Mouse (Mus musculus) common myeloid progenitor, adult 5-6 weeks (primary cell): ENCODE measurements around the gene Asic5. TPM values are rescaled to one million over a fixed set of nuclear protein-coding genes. Genes with fewer than 3 reads are reported as not detected.

ENCODE experiments used
- ATAC-seq: replicated peaks from 2 replicates; pipeline ENCODE4 v1.8.0; 2016; ENCODE audit warnings: low read depth, mild to moderate bottlenecking, moderate TSS enrichment, inconsistent platforms; ENCODE audit not compliant: poor library complexity, severe bottlenecking
- total RNA-seq: library from RNA; stranded (forward); fragments of 200-1000, 187-1606 nt; gene quantifications from 2 replicates; pipeline ENCODE4 v1.2.3, GENCODE M21; 2017

Gene Asic5
- total RNA-seq, 1 experiment from 2014 or later, result not detected

DNA sequence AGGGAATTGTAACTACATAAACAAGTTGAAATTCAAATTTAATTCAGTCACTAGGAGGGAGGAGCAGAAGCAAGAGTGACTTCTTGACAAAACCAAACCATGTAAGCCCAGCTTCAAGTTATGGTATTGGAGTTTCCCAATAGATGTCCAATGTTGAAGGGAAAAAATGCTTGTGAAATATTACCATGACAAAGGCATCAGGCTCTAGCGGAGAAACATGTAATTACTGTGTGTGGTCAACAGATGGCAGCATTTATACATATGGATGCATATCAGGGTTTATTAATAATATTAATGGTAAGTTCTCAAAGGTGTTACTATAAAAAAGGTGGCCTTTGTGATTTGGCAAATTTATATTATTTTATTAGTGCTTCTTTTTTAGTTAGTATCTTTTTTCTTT, 13.9 kb downstream of the Asic5 start:
- peak; percentile 92 for ATAC-seq

GRCm38 (mm10) chr3:82007002-82007401, 24.9 kb downstream of the Asic5 start:
- ATAC-seq, result no peak

- no peak for ATAC-seq
Measured at GRCm38 (mm10) chr3:82014148-82014703, 32.1 kb downstream of the Asic5 start.

- ATAC-seq, result no peak
Measured at GRCm38 (mm10) chr3:82022421-82022920, 40.4 kb downstream of the Asic5 start.

- ATAC-seq, result no peak
Measured at GRCm38 (mm10) chr3:82023065-82023464, 41.0 kb downstream of the Asic5 start.

DNA sequence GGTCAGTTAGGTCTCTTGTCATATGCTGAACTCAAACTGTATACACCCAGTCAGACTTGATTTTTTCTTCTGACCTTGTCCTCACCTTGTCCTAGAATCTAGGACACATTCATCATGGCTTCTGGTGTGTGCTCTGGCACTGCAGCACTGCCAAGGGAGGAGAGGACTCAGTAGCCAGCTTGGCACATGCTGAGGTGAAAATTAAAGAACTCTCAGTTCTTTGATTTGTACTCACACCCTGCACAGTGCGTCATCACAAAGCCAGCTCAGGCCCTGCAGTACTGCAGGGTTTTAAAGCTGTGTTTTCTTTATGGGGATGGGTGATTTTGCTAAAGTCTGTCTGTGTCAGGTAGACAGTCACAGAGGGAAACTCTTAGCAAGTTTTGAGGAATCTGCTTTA, 45.2 kb downstream of the Asic5 start:
- no peak for ATAC-seq

GRCm38 (mm10) chr3:82029229-82029628, 47.1 kb downstream of the Asic5 start:
- ATAC-seq, result peak; percentile 95

- ATAC-seq, result peak; percentile 89
Measured at GRCm38 (mm10) chr3:82030008-82030748, 48.1 kb downstream of the Asic5 start.

- no peak for ATAC-seq
Measured at GRCm38 (mm10) chr3:82036262-82037044, 54.4 kb downstream of the Asic5 start.

- no peak for ATAC-seq
Measured at GRCm38 (mm10) chr3:82043676-82044075, 61.6 kb downstream of the Asic5 start.

DNA sequence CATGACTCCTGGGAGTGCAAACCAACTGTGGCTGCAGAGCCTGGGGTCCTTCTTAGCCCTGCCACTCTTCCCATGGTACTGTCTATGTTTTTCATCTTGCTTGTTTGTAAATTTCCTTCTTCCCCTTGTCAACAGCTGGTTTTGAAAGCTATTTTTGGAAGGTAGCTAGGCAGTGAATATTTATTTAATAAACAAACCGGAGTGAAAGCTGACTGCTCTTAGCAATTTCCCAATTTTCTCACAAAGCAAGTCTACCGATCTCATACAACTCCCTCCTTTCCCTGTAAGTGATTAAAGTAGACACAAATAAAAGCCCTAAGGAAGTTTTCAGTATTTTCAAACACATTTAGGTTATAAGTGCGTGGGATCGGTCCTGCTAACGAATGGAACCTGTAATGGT, 62.8 kb downstream of the Asic5 start:
- no peak for ATAC-seq

- ATAC-seq, result no peak
Measured at GRCm38 (mm10) chr3:82046087-82046486, 64.0 kb downstream of the Asic5 start.

GRCm38 (mm10) chr3:82047100-82047753, 65.1 kb downstream of the Asic5 start:
- ATAC-seq, result peak; percentile 72

GRCm38 (mm10) chr3:82048078-82048477, 66.0 kb downstream of the Asic5 start:
- ATAC-seq, result no peak

- ATAC-seq, result no peak
Measured at GRCm38 (mm10) chr3:82048681-82049080, 66.6 kb downstream of the Asic5 start.

DNA sequence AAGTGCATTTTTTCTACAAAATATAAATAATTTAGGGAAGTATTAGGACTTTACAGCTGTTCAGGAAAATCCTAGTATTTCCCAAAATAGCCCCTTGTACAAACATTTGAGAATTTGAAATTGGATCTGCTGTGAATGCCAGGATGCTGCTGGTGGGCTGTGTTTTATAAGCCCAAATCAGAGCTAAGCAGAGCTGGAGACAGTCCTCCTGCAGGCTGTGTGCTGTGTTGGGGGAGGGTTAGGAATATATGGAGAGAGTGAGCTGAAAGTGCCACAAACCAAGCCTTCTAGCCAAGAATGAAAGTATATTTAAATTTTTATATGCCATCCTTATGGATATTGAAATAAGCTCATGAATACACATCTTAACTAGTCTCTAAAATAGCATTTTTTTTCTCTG, 69.4 kb downstream of the Asic5 start:
- no peak for ATAC-seq

DNA sequence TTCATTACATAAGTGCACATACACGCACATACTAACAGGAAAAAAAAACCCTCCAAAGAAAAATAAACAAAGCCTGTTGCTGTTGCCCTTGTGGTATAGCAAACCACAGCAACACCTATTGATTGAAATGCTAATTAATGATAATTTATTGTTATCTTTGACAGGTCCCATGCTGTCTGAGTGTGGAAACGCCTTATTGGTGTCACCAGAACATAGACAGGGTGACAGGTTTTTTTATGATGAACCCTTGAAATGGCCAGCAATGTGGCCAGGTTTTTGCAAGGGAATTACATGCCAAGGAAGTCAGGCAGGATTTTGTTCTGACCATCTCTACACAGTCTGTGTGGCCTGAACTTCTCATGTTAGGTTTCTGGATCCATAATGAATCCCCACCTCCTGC, 69.9 kb downstream of the Asic5 start:
- ATAC-seq, result no peak

GRCm38 (mm10) chr3:82054283-82054974, 72.3 kb downstream of the Asic5 start:
- ATAC-seq, result no peak

- ATAC-seq, result no peak
Measured at GRCm38 (mm10) chr3:82057201-82057600, 75.1 kb downstream of the Asic5 start.
